Mouse (Mus musculus): ENCODE measurements around the gene Lrtm2. TPM values are rescaled to one million over a fixed set of nuclear protein-coding genes. Genes with fewer than 3 reads are reported as not detected.
"Not testable (repeated sequence)": the region's sequence is repeated elsewhere in the genome, so short reads cannot be mapped to it uniquely, and the experiment has no call there.

The Lrtm2 gene
- polyA plus RNA-seq, 1 experiment from 2014 or later = 0.16 TPM

- H3K27me3 ChIP-seq (ENCODE audit: insufficient read depth, low read length) = no peaks in the 10 kb centered on the region
- H3K36me3 ChIP-seq (ENCODE audit: insufficient read depth) = peaks cover 56% of the 10 kb centered on the region
- DNase-seq (no peak), ATAC-seq (ENCODE audit: insufficient read depth) (no peak)
- H3K4me2 ChIP-seq = no peak overlapping the region
- H3K9me3 ChIP-seq (ENCODE audit: low read depth, low read length) = no peaks in the 10 kb centered on the region
- no peaks in the 10 kb centered on the region for H3K4me1 ChIP-seq (ENCODE audit: insufficient read depth)
- WGBS = 75% methylated on average over 2 of the region's 2 CpGs
- no peak overlapping the region for H3K27ac ChIP-seq (ENCODE audit: low read depth)
- TF ChIP-seq CTCF (IDR thresholded peaks at IDR 0.05; ENCODE audit: low read depth) = no peak
- no peak overlapping the region for H3K4me3 ChIP-seq (ENCODE audit: low read depth, low read length)
- no peak overlapping the region for H3K9ac ChIP-seq
Measured at GRCm38 (mm10) chr6:119367382-119367781, 36.8 kb upstream of the Lrtm2 start.

- not testable (repeated sequence) for DNase-seq; H3K4me2 ChIP-seq; ATAC-seq (ENCODE audit: insufficient read depth); H3K9me3 ChIP-seq (ENCODE audit: low read depth, low read length); H3K4me1 ChIP-seq (ENCODE audit: insufficient read depth); H3K9ac ChIP-seq; H3K27ac ChIP-seq (ENCODE audit: low read depth); H3K27me3 ChIP-seq (ENCODE audit: insufficient read depth, low read length); H3K4me3 ChIP-seq (ENCODE audit: low read depth, low read length)
- peaks cover 58% of the 10 kb centered on the region for H3K36me3 ChIP-seq (ENCODE audit: insufficient read depth)
- 76% methylated on average over 3 of the region's 4 CpGs for WGBS
Measured at GRCm38 (mm10) chr6:119366800-119367199, 36.2 kb upstream of the Lrtm2 start.

GRCm38 (mm10) chr6:119363593-119363992, 33.0 kb upstream of the Lrtm2 start:
- Histone ChIP-seq H3K4me1 (ENCODE audit: insufficient read depth) (no peaks in the 10 kb centered on the region), H3K36me3 (ENCODE audit: insufficient read depth) (peaks cover 76% of the 10 kb centered on the region), H3K9ac (no peak overlapping the region), H3K4me2 (no peak overlapping the region), H3K9me3 (ENCODE audit: low read depth, low read length) (no peaks in the 10 kb centered on the region), H3K27me3 (ENCODE audit: insufficient read depth, low read length) (no peaks in the 10 kb centered on the region), H3K4me3 (ENCODE audit: low read depth, low read length) (no peak overlapping the region), H3K27ac (ENCODE audit: low read depth) (no peak overlapping the region)
- no peak for DNase-seq
- TF ChIP-seq CTCF (IDR thresholded peaks at IDR 0.05; ENCODE audit: low read depth) = no peak
- ATAC-seq (ENCODE audit: insufficient read depth) = no peak
- 90% methylated on average over 5 of the region's 5 CpGs for WGBS

GRCm38 (mm10) chr6:119360925-119361702, 30.5 kb upstream of the Lrtm2 start:
- no peak overlapping the region for H3K4me2 ChIP-seq
- no peak for DNase-seq
- no peak for ATAC-seq (ENCODE audit: insufficient read depth)
- H3K36me3 ChIP-seq (ENCODE audit: insufficient read depth) = peaks cover 81% of the 10 kb centered on the region
- H3K4me1 ChIP-seq (ENCODE audit: insufficient read depth) = no peaks in the 10 kb centered on the region
- no peak overlapping the region for H3K9ac ChIP-seq
- H3K4me3 ChIP-seq (ENCODE audit: low read depth, low read length) = no peak overlapping the region
- no peak for TF ChIP-seq CTCF (IDR thresholded peaks at IDR 0.05; ENCODE audit: low read depth)
- H3K27me3 ChIP-seq (ENCODE audit: insufficient read depth, low read length) = no peaks in the 10 kb centered on the region
- no peak overlapping the region for H3K27ac ChIP-seq (ENCODE audit: low read depth)
- WGBS = 89% methylated on average over 3 of the region's 3 CpGs
- H3K9me3 ChIP-seq (ENCODE audit: low read depth, low read length) = no peaks in the 10 kb centered on the region

- H3K4me1 ChIP-seq (ENCODE audit: insufficient read depth); H3K27ac ChIP-seq (ENCODE audit: low read depth); H3K9me3 ChIP-seq (ENCODE audit: low read depth, low read length); H3K4me3 ChIP-seq (ENCODE audit: low read depth, low read length); H3K9ac ChIP-seq; H3K27me3 ChIP-seq (ENCODE audit: insufficient read depth, low read length); H3K4me2 ChIP-seq; ATAC-seq (ENCODE audit: insufficient read depth); DNase-seq: not testable (repeated sequence)
- peaks cover 82% of the 10 kb centered on the region for H3K36me3 ChIP-seq (ENCODE audit: insufficient read depth)
- WGBS = 87% methylated on average over 6 of the region's 6 CpGs
Measured at GRCm38 (mm10) chr6:119360250-119360649, 29.7 kb upstream of the Lrtm2 start.

GRCm38 (mm10) chr6:119358020-119358571, 27.5 kb upstream of the Lrtm2 start:
- peaks cover 86% of the 10 kb centered on the region for H3K36me3 ChIP-seq (ENCODE audit: insufficient read depth)
- H3K4me3 ChIP-seq (ENCODE audit: low read depth, low read length) = no peak overlapping the region
- no peak for TF ChIP-seq CTCF (IDR thresholded peaks at IDR 0.05; ENCODE audit: low read depth)
- H3K9ac ChIP-seq = no peak overlapping the region
- H3K4me2 ChIP-seq = no peak overlapping the region
- WGBS = 88% methylated on average over 8 of the region's 8 CpGs
- H3K27ac ChIP-seq (ENCODE audit: low read depth) = no peak overlapping the region
- DNase-seq = no peak
- H3K4me1 ChIP-seq (ENCODE audit: insufficient read depth) = no peaks in the 10 kb centered on the region
- no peak for ATAC-seq (ENCODE audit: insufficient read depth)
- H3K27me3 ChIP-seq (ENCODE audit: insufficient read depth, low read length) = no peaks in the 10 kb centered on the region
- no peaks in the 10 kb centered on the region for H3K9me3 ChIP-seq (ENCODE audit: low read depth, low read length)

GRCm38 (mm10) chr6:119352501-119352900, 21.9 kb upstream of the Lrtm2 start:
- no peak overlapping the region for H3K4me3 ChIP-seq (ENCODE audit: low read depth, low read length)
- H3K4me1 ChIP-seq (ENCODE audit: insufficient read depth) = no peaks in the 10 kb centered on the region
- no peak for ATAC-seq (ENCODE audit: insufficient read depth)
- H3K9ac ChIP-seq = no peak overlapping the region
- H3K4me2 ChIP-seq = no peak overlapping the region
- H3K27me3 ChIP-seq (ENCODE audit: insufficient read depth, low read length) = no peaks in the 10 kb centered on the region
- 79% methylated on average over 6 of the region's 6 CpGs for WGBS
- H3K36me3 ChIP-seq (ENCODE audit: insufficient read depth) = peaks cover 39% of the 10 kb centered on the region
- DNase-seq = no peak
- H3K27ac ChIP-seq (ENCODE audit: low read depth) = no peak overlapping the region
- H3K9me3 ChIP-seq (ENCODE audit: low read depth, low read length) = no peaks in the 10 kb centered on the region
- no peak for TF ChIP-seq CTCF (IDR thresholded peaks at IDR 0.05; ENCODE audit: low read depth)
